Mouse (Mus musculus): Measurements from ENCODE around the gene Tap2.

Gene Tap2

DNA sequence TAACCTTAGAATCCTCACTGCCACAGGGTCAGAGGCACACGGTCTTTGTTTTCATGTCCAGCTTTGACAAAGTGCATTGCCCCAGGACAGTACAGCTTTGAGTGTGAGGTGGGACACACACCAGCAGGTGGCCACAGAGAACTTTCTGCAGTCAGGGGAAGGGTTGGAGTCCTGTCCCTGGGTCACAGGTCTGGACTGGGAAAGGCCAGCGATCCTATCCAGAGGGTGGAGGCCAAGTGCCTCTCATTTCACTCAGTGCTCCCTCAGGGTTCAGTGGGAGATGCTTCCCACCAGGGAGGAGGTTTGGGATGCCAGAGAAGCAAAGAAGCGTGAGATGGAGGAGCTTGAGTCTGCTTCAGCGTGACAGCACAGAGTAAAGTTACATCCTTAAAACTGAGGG lies 48.3 kb downstream of the Tap2 start:
- no peak for DNase-seq (ENCODE audit: low spot score)

- DNase-seq (ENCODE audit: low spot score) = no peak
These were observed 53.2 kb downstream of the Tap2 start for GRCm38 (mm10) chr17:34256501-34256900.

- peak; percentile 72 for DNase-seq (ENCODE audit: low spot score)
These were observed 54.5 kb downstream of the Tap2 start, which contains the start of gene H2-Ab1 for GRCm38 (mm10) chr17:34257594-34258375. Gene H2-Ab1 (plus strand): TSS chr17:34257689.

GRCm38 (mm10) chr17:34260551-34260950 lies 57.2 kb downstream of the Tap2 start:
- no peak for DNase-seq (ENCODE audit: low spot score)

DNA sequence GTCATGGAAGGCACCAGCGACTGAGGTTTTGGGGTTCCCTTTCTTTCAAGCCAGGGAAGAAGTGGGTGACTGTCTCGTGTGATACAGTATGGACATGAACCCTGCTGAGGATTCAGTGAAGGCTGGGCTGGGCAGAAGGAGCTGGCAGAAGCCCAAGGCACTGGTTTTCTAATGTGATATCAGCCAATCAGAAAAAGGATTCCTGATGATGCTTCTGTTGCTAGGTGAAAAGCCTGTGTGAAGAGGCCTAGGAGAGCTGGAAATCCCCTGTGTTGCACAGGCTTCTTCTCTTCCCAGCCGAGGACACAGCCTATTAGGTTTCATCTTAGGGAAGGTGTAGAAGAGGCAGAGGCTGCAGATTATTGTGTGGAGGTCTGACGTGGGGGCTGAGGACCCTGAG lies 58.2 kb downstream of the Tap2 start:
- peak; percentile 50 for DNase-seq (ENCODE audit: low spot score)

DNA sequence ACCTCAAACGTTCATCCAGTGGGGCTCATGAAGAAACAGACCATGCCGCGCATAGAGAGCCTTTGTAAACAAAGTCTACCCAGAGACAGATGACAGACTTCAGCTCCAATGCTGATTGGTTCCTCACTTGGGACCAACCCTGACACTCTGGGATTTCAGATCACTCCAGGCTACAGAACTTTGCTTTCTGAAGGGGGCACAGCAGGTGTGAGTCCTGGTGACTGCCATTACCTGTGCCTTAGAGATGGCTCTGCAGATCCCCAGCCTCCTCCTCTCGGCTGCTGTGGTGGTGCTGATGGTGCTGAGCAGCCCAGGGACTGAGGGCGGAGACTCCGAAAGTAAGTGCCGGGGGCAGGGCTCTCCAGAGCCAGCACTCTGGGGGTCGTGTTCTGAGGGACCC lies 59.7 kb downstream of the Tap2 start:
- peak; percentile 30 for DNase-seq (ENCODE audit: low spot score)

- DNase-seq (ENCODE audit: low spot score) = no peak
These were observed 60.6 kb downstream of the Tap2 start for GRCm38 (mm10) chr17:34263811-34264371.

- DNase-seq (ENCODE audit: low spot score) = peak; percentile 14
These were observed 61.4 kb downstream of the Tap2 start for GRCm38 (mm10) chr17:34264452-34265351.
